Mouse (Mus musculus): ENCODE data around the gene 1810046K07Rik.

1810046K07Rik gene

DNA sequence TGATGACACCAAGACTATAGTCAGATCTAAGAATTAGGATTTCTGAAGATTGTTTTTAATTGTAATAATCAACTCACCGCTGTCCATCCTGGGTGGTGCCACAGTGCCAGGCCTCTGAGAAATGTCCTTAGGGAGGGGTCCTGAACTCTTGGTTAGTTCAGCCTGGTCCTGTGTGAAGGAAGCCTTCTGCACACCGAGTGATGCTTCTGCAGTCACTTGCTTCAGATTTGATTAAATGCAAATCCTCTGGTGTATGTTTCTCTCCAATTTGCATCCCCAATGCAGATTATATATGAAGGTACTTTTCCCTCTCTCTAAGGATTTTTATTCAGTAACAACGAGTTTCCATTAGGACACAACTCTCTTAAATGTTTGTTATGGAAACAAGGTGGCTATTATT, at the start of gene 1810046K07Rik:
TSS of gene 1810046K07Rik (minus strand) at position 187 of the 400 bp plus-strand sequence.
- DNase-seq (ENCODE audit: low read depth, low spot score), result no peak

DNA sequence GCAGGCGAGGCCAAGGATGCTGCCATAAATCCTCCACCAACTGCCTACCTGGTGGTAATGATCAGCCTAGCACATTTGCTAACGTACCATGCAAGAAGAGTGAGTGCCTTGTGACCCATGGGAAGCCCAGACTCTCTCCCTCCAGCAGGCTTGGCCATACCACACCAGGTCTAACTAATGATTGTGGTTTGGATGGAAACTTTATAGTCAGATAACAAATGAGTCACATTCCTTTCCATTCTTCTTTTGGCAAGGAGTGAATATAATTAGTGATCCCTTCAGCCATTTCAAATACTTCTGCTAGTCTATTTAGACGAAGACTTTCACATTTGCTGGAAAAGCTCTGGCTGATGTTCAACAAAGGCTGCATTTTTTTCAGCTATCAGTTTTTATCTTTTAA, 40.8 kb upstream of the 1810046K07Rik start:
- DNase-seq (ENCODE audit: low read depth, low spot score), result no peak

- no peak for DNase-seq (ENCODE audit: low read depth, low spot score)
Measured at GRCm38 (mm10) chr9:51367124-51367523, 38.4 kb upstream of the 1810046K07Rik start.

- peak; percentile 34 for DNase-seq (ENCODE audit: low read depth, low spot score)
Measured at GRCm38 (mm10) chr9:51364059-51364458, 35.3 kb upstream of the 1810046K07Rik start.

GRCm38 (mm10) chr9:51353511-51353910, 24.8 kb upstream of the 1810046K07Rik start:
- DNase-seq (ENCODE audit: low read depth, low spot score), result no peak

DNA sequence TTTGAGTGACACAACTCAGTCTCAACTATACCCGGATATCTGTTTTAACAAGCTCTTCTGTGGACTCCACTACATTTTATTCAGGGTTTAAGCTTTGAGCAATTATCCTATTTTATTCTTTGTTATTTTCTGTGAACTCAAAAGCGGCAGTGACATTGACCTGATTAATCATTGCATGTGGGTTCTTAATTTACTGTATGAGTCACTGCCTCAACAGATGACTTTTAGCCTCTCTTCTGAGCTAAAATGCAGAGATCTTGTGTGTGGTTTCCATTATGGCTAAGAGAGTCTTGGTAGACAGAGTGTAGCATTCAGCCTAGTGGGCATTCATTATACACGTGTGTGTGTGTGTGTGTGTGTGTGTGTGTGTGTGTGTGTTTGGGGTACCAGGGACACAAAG, 24.2 kb upstream of the 1810046K07Rik start:
- no peak for DNase-seq (ENCODE audit: low read depth, low spot score)

DNA sequence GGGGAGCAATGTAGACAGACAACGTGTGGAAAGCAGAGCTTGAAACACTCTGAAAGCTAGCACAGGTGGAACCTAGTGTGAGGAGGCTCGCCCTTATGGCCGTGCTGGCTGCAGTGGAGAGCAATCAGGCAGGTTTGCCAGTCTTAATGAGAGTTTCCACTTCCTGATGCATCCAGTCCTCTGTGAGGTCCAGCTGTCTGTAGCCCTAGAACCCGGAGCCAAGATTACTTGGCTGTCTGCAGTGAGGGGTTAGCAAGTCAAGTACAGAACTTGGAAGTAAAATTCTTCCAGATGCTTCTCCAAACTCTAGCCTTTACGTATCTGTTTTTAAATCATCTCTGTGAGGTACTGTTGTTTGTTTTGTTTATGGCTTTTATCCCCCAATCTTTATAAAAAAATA, 20.7 kb upstream of the 1810046K07Rik start:
- DNase-seq (ENCODE audit: low read depth, low spot score), result no peak

DNA sequence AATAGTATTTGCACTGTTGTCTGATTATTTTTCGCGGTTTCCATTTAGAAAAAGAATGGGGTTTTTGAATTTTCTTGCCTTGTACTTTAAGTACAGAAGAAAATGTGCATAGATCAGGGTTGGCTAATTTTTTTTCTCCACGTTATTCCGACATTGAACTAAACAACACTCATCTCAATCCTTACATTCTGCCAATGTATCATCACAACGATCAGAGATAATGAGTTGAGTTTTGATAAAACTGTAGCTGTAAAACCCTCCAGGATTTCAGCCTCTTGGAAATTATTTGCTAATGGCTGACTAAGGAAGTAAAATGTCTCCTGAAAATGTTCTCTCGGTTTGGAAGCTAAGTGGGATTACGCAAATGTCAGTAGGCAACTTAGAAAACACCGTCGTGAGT, 17.1 kb upstream of the 1810046K07Rik start:
- DNase-seq (ENCODE audit: low read depth, low spot score), result no peak

- DNase-seq (ENCODE audit: low read depth, low spot score), result peak; percentile 70
Measured at GRCm38 (mm10) chr9:51335294-51336010, 6.7 kb upstream of the 1810046K07Rik start.

- no peak for DNase-seq (ENCODE audit: low read depth, low spot score)
Measured at GRCm38 (mm10) chr9:51331449-51332238, 2.9 kb upstream of the 1810046K07Rik start.

DNA sequence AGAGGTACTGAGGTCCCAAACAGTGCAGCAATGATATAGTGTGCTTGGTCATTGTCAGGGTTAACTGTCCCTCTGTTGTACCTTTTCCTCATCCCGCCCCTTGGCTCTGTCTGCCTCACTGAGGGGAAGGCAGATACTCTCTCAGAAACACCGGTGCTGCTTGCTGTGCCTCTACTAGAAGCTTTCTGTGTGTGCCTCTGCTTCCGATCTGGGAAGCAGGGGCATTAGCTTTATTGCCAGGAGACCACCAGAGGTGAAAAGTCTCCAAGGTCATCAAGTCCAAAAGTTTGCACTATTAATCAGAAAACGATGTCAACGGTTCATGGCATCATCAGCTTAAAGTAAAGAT, 1.2 kb downstream of the 1810046K07Rik start:
- DNase-seq (ENCODE audit: low read depth, low spot score), result no peak

- no peak for DNase-seq (ENCODE audit: low read depth, low spot score)
Measured at GRCm38 (mm10) chr9:51326619-51327554, 1.8 kb downstream of the 1810046K07Rik start.

DNA sequence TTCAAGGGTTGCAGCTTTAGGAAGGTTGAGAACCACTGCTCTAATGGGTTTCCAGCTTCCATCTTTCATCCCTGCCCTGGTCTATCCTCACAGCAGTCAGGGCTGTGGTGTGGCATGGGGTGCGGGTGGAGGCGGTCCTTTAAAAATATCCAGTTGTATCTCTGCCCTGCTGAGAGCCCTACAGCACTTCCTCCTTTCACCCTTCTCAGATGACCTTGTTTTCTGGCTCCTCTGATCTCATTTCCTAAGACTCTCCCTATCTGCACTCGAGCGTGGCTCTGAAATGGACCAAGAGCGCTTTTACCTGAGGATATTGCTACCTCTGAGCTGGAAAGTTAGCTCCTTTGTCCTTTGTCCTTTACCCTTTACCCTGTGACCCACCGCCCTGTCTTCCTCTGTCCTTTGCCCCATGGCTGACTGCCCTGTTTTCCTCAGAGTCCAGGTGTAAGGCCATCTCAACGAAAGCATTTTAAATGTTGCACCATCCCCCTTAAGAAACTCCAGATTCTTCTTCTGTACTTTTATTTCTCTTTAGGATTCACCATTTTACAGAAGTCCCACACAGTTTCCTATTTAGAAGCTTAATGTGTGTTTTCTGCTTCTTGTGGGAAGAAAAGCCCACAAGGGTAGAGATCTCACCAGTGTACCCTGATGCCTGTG, 4.2 kb downstream of the 1810046K07Rik start:
- DNase-seq (ENCODE audit: low read depth, low spot score), result no peak

GRCm38 (mm10) chr9:51320096-51320495, 8.6 kb downstream of the 1810046K07Rik start:
- no peak for DNase-seq (ENCODE audit: low read depth, low spot score)

- DNase-seq (ENCODE audit: low read depth, low spot score), result no peak
Measured at GRCm38 (mm10) chr9:51318246-51318645, 10.5 kb downstream of the 1810046K07Rik start.

DNA sequence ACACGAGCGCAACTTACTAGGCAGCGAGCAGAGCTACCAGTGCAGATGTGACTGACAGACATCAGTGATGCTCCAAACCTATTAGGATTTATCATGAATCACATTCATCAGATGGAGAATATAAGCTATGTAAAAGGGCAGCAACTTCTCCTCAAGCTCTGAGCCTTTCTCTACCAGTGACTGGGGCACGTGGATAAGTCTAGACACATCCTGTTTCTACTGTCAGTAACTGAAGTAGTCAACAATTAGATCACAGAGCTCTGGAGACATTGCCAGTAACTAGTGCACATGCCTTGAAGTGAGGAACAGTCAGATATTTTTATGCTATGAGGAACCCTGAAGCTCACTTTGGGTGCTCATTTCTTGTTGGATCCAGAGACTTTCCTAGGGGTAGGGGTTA, 11.4 kb downstream of the 1810046K07Rik start:
- DNase-seq (ENCODE audit: low read depth, low spot score), result no peak

DNA sequence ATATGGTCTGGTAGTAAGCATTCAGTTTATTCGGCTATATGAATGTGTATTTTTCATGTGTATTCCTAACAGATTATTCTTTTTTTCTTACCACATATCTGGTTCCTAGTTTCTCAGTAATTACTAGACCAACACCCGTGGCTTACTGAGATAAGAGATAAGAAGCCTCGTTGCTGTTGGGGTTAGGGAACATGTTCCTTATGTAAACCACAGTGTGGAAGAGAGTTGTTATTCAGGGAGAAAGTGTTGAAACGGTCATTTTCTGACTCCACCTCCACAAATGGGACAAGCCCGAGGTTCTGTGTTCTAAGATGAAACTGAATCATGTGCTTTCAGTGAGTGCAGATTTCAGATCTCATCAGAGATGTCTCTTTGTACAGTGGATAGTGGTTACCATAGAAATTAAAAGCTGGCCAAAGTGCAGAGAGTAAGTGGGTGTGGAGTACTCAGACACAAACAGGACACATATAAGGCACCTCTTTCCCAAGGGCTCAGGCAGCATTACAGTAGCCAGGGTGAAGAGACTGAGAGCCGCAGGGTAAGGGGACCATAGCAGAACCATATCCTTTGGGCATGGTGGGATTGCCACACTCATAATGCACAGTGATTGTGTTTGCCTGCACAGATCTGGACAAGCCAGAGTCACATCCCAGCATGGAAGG, 13.2 kb downstream of the 1810046K07Rik start:
- no peak for DNase-seq (ENCODE audit: low read depth, low spot score)

- no peak for DNase-seq (ENCODE audit: low read depth, low spot score)
Measured at GRCm38 (mm10) chr9:51312554-51313317, 16.0 kb downstream of the 1810046K07Rik start.

GRCm38 (mm10) chr9:51310515-51310914, 18.2 kb downstream of the 1810046K07Rik start:
- no peak for DNase-seq (ENCODE audit: low read depth, low spot score)

GRCm38 (mm10) chr9:51306351-51306750, 22.4 kb downstream of the 1810046K07Rik start:
- no peak for DNase-seq (ENCODE audit: low read depth, low spot score)

Measured in R1 (cell line).